19 mouse cellular contexts compared by ENCODE assay signal in genomic region chr2:122360310-122360709, GRCm38 (mm10). TPM values are rescaled to one million over a fixed set of nuclear protein-coding genes. Genes with fewer than 3 reads are reported as not detected.
"Had no signal": no experiment of that assay in that cellular context is flagged by ENCODE, and none has a peak within 500 bp of the region (broad histone marks: within the 10 kb centered on the region; RNA-seq: fewer than 3 reads in every experiment).

No protein-coding gene starts in this region.

- H3K9ac ChIP-seq: limb, embryonic 13.5 days; liver, embryonic 14.5 days; neural tube, embryonic 13.5 days had no signal

- H3K27ac ChIP-seq: kidney, postnatal 0 days; limb, embryonic 13.5 days; liver, embryonic 14.5 days; midbrain, embryonic 10.5 days; neural tube, embryonic 13.5 days had no signal

- DNase-seq: kidney, adult 9 months; kidney, postnatal 36 days; layer of hippocampus, adult 9-11 months; layer of hippocampus, postnatal 36 days; left cerebral cortex, postnatal 4 days; lung, adult 18-20 months; lung, postnatal 10 days; midbrain, embryonic 14.5 days; right cerebral cortex, postnatal 14 days; thymus, adult 2 months; thymus, postnatal 25 days had no signal

- H3K27me3 ChIP-seq: limb, embryonic 13.5 days; neural tube, embryonic 13.5 days had no signal

- H3K4me2 ChIP-seq: limb, embryonic 13.5 days; neural tube, embryonic 13.5 days had no signal

- H3K4me3 ChIP-seq: limb, embryonic 13.5 days; midbrain, embryonic 10.5 days; neural tube, embryonic 13.5 days had no signal

- H3K9me3 ChIP-seq: limb, embryonic 13.5 days; midbrain, embryonic 10.5 days; neural tube, embryonic 13.5 days had no signal

RNA-seq across cellular contexts. Expression of gene Duox1, which starts 44.8 kb away (rescaled TPM):
- total RNA-seq: layer of hippocampus, adult 18-20 months; layer of hippocampus, postnatal 36 days; liver, adult 2 months; megakaryocyte, adult 5-6 weeks had no signal
- polyA plus RNA-seq: kidney, postnatal 0 days; liver, adult 2 months; liver, embryonic 14.5 days had no signal

RNA-seq across cellular contexts. Expression of gene Duoxa1, which starts 46.8 kb away (rescaled TPM):
- total RNA-seq: layer of hippocampus, postnatal 36 days; liver, adult 2 months; megakaryocyte, adult 5-6 weeks had no signal
- polyA plus RNA-seq: kidney, postnatal 0 days; liver, adult 2 months; liver, embryonic 14.5 days; midbrain, embryonic 10.5 days; neural tube, embryonic 13.5 days had no signal
